Mouse (Mus musculus): Measurements from ENCODE around the gene Rusc2. TPM values are rescaled to one million over a fixed set of nuclear protein-coding genes. Genes with fewer than 3 reads are reported as not detected.

Gene Rusc2
- polyA plus RNA-seq, 1 experiment = not detected

DNA sequence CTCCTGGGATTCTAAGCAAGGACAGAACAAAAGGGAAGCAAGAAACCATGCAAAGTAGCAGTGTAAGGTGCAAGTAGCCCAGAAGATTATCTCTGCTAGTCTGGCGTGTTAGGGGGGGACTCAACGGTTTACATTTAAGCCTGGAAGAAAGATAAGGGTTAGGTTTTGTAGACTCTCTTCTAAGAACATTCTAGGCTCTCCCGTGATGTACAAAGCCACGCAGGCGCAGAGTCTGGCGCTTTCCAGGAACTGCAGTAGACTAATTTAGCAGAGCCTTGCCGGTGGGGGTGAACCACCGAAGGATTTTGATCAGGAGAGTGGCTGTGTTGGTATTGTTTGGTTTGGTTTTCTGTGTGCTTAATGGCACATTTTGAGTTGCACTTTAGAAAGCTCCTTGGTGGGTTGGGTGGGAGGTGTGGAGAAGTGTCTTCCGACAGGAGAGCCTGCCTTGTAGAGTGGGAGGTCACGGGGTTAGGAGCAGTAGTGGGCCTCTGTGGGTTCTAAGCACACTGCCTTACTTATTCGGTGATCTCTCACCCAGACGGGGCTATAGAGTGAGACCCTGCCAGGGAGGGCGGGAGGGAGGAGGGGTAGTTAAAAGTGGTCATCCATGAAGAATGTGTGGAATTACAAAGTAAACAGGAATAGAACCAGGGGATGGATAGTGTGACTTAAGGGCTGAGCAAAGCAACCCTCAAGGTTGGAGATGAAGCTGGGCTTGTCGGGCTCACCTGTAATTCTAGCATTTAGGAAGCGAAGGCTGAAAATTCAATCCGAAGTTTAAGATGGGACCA is 35.7 kb downstream of the Rusc2 start:
- H3K4me3 ChIP-seq (ENCODE audit: insufficient read depth, low read depth, low read length) = no peak overlapping the region
- TF ChIP-seq POLR2A (IDR thresholded peaks at IDR 0.05; ENCODE audit: insufficient read depth, low read depth, low read length) (no peak), CTCF (IDR thresholded peaks at IDR 0.05; ENCODE audit: insufficient read depth, low read depth, low read length) (no peak)
- peaks cover 27% of the 10 kb centered on the region for H3K4me1 ChIP-seq (ENCODE audit: control insufficient read depth, insufficient read depth, low read length)
- H3K27ac ChIP-seq (ENCODE audit: insufficient read depth, low read depth, low read length) = no peak overlapping the region
- 55% methylated on average over 16 of the region's 16 CpGs for WGBS

GRCm38 (mm10) chr4:43418450-43418849 is 36.7 kb downstream of the Rusc2 start:
- Histone ChIP-seq H3K27ac (ENCODE audit: insufficient read depth, low read depth, low read length) (no peak overlapping the region), H3K4me3 (ENCODE audit: insufficient read depth, low read depth, low read length) (no peak overlapping the region), H3K4me1 (ENCODE audit: control insufficient read depth, insufficient read depth, low read length) (peaks cover 24% of the 10 kb centered on the region)
- WGBS = 56% methylated on average over 4 of the region's 4 CpGs
- TF ChIP-seq CTCF (IDR thresholded peaks at IDR 0.05; ENCODE audit: insufficient read depth, low read depth, low read length) (no peak), POLR2A (IDR thresholded peaks at IDR 0.05; ENCODE audit: insufficient read depth, low read depth, low read length) (no peak)

GRCm38 (mm10) chr4:43418973-43419656 is 37.3 kb downstream of the Rusc2 start:
- TF ChIP-seq CTCF (IDR thresholded peaks at IDR 0.05; ENCODE audit: insufficient read depth, low read depth, low read length) = no peak
- TF ChIP-seq POLR2A (IDR thresholded peaks at IDR 0.05; ENCODE audit: insufficient read depth, low read depth, low read length) = no peak
- H3K4me1 ChIP-seq (ENCODE audit: control insufficient read depth, insufficient read depth, low read length) = peaks cover 23% of the 10 kb centered on the region
- no peak overlapping the region for H3K4me3 ChIP-seq (ENCODE audit: insufficient read depth, low read depth, low read length)
- WGBS = 62% methylated on average over 15 of the region's 15 CpGs
- H3K27ac ChIP-seq (ENCODE audit: insufficient read depth, low read depth, low read length) = no peak overlapping the region

DNA sequence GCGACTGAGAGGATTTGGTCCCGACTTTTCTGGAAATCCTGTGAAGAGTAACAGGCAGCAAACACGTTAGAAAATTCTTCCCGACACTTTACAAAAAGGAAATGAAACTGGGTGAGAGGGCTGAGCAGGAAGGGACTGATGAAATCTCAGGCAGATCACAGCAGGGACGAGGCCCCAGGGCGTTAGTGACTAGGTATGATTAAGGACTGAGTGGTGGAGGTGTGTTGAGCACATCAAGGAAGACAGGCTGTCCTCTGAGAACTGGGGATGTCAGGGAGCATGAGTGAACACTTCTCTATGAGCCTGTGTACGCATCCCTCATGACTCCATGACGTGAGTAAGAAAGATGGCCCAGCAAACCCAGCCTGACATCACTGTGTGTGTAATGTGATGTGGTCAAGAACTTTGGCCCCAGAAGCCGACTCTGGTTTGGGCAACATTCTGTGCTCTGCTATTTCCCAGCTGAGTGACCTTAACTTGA is 38.1 kb downstream of the Rusc2 start:
- TF ChIP-seq POLR2A (IDR thresholded peaks at IDR 0.05; ENCODE audit: insufficient read depth, low read depth, low read length) = no peak
- no peak for TF ChIP-seq CTCF (IDR thresholded peaks at IDR 0.05; ENCODE audit: insufficient read depth, low read depth, low read length)
- H3K4me1 ChIP-seq (ENCODE audit: control insufficient read depth, insufficient read depth, low read length) = peaks cover 23% of the 10 kb centered on the region
- H3K4me3 ChIP-seq (ENCODE audit: insufficient read depth, low read depth, low read length) = no peak overlapping the region
- H3K27ac ChIP-seq (ENCODE audit: insufficient read depth, low read depth, low read length) = no peak overlapping the region
- WGBS = 68% methylated on average over 9 of the region's 9 CpGs

GRCm38 (mm10) chr4:43420305-43420704 is 38.5 kb downstream of the Rusc2 start:
- 2% methylated on average over 6 of the region's 6 CpGs for WGBS
- TF ChIP-seq POLR2A (IDR thresholded peaks at IDR 0.05; ENCODE audit: insufficient read depth, low read depth, low read length) = no peak
- TF ChIP-seq CTCF (IDR thresholded peaks at IDR 0.05; ENCODE audit: insufficient read depth, low read depth, low read length) = no peak

GRCm38 (mm10) chr4:43421632-43422240 is 40.0 kb downstream of the Rusc2 start:
- no peak for TF ChIP-seq POLR2A (IDR thresholded peaks at IDR 0.05; ENCODE audit: insufficient read depth, low read depth, low read length)
- no peak for TF ChIP-seq CTCF (IDR thresholded peaks at IDR 0.05; ENCODE audit: insufficient read depth, low read depth, low read length)
- 83% methylated on average over 28 of the region's 28 CpGs for WGBS
- Histone ChIP-seq H3K4me1 (ENCODE audit: control insufficient read depth, insufficient read depth, low read length) (peaks cover 11% of the 10 kb centered on the region), H3K27ac (ENCODE audit: insufficient read depth, low read depth, low read length) (no peak overlapping the region), H3K4me3 (ENCODE audit: insufficient read depth, low read depth, low read length) (no peak overlapping the region)

More at GRCm38 (mm10) chr4:43420305-43420704, 38.5 kb downstream of the Rusc2 start:
- H3K4me3 ChIP-seq (ENCODE audit: insufficient read depth, low read depth, low read length) = no peak overlapping the region
- no peak overlapping the region for H3K27ac ChIP-seq (ENCODE audit: insufficient read depth, low read depth, low read length)
- peaks cover 22% of the 10 kb centered on the region for H3K4me1 ChIP-seq (ENCODE audit: control insufficient read depth, insufficient read depth, low read length)

DNA sequence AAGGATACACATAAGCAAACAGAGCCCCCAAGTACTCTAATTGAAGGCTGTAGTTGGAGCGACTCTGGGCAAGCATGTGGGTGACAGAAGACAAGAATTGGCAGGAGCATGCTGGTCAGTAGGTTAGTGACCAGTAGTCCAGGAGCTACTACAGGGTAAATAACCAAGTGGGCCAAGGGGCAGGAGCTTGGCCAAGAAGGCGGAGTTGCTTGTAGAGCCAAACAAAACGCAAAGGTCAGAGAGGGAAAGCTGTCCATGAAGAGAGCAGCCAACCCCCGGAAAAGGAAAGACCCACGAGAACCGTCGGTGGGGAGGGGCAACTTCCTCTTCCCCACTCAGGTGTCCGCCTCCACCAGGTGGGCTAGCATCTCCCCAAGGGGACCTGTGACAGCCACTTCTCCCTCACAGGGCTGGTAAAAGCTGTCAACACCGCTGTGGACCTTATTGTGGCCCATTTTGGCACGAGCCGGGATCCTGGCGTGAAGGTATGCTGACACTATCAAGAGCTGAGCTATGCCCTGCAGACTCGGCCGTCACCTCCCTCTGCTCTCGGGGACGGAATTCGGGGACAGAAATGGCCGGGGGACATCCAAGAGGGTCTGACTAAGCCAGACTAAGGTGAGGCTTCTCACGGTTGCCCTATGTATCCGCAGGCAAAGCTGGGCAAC is 41.6 kb downstream of the Rusc2 start:
- Histone ChIP-seq H3K4me3 (ENCODE audit: insufficient read depth, low read depth, low read length) (no peak overlapping the region), H3K4me1 (ENCODE audit: control insufficient read depth, insufficient read depth, low read length) (peaks cover 14% of the 10 kb centered on the region), H3K27ac (ENCODE audit: insufficient read depth, low read depth, low read length) (no peak overlapping the region)
- 87% methylated on average over 20 of the region's 20 CpGs for WGBS
- TF ChIP-seq CTCF (IDR thresholded peaks at IDR 0.05; ENCODE audit: insufficient read depth, low read depth, low read length) (no peak), POLR2A (IDR thresholded peaks at IDR 0.05; ENCODE audit: insufficient read depth, low read depth, low read length) (no peak)

DNA sequence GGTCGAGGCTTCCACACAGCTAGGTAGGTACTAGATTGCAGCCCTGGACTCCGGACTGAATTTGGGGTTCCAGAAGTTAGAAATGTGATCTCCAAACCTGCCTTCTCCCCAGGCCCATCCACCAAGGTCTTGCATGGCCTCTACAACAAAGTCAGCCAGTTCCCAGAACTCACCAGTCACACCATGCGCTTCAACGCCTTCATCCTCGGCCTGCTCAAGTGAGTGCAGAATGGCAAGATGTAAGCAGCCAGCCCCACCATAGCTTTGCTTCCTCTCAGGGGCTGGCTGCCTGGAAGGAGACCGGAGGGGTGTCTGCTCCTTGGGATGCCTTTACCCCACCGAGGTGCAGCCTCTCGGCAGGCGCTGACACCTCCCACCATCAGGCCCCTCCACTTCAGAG is 42.3 kb downstream of the Rusc2 start:
- Histone ChIP-seq H3K4me1 (ENCODE audit: control insufficient read depth, insufficient read depth, low read length) (peaks cover 18% of the 10 kb centered on the region), H3K27ac (ENCODE audit: insufficient read depth, low read depth, low read length) (no peak overlapping the region), H3K4me3 (ENCODE audit: insufficient read depth, low read depth, low read length) (no peak overlapping the region)
- 85% methylated on average over 9 of the region's 9 CpGs for WGBS
- TF ChIP-seq CTCF (IDR thresholded peaks at IDR 0.05; ENCODE audit: insufficient read depth, low read depth, low read length) (no peak), POLR2A (IDR thresholded peaks at IDR 0.05; ENCODE audit: insufficient read depth, low read depth, low read length) (no peak)

All from olfactory bulb, adult 2 months (tissue).